Mouse (Mus musculus): Measurements from ENCODE around the gene Fcrla. TPM values are rescaled to one million over a fixed set of nuclear protein-coding genes. Genes with fewer than 3 reads are reported as not detected.

Fcrla gene
- polyA plus RNA-seq, 1 experiment: 6.4 TPM

DNA sequence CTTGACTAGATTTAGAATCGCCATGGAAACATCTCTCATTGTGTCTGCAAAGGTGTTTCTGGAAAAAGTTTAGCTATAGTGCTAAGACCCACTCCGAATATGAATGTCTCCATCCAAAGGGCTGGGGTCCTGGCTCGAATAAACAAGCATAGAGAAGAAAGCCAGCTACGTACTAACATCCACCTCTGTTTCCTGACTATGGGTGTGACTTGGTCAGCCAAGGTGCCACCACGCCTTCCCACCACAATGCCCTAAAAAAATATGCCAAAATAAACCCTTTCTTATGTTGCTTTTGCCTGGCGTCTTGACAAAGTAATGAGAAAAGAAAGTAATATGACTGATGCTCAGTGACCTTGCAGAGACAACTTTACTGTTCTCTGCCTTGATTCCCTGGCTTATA, 45.1 kb upstream of the Fcrla start:
- TF ChIP-seq POLR2A (IDR thresholded peaks at IDR 0.05; ENCODE audit: low read depth, low read length) (no peak), CTCF (conservative IDR thresholded peaks at IDR 0.05; ENCODE audit: insufficient read depth, insufficient read length, low read depth, low read length) (no peak)

GRCm38 (mm10) chr1:170968576-170968975, 41.2 kb upstream of the Fcrla start:
- no peaks in the 10 kb centered on the region for H3K36me3 ChIP-seq (ENCODE audit: control insufficient read depth, insufficient read depth, low read length)
- H3K27me3 ChIP-seq (replicated peaks; ENCODE audit: control insufficient read depth, insufficient read depth, low read length): no peaks in the 10 kb centered on the region
- no peak for DNase-seq
- H3K4me1 ChIP-seq (ENCODE audit: control insufficient read depth, insufficient read depth, low read length): no peaks in the 10 kb centered on the region
- WGBS: 81% methylated on average over 1 of the region's 1 CpGs
- TF ChIP-seq CTCF (conservative IDR thresholded peaks at IDR 0.05; ENCODE audit: insufficient read depth, insufficient read length, low read depth, low read length): no peak
- no peak for TF ChIP-seq POLR2A (IDR thresholded peaks at IDR 0.05; ENCODE audit: low read depth, low read length)
- no peak overlapping the region for H3K27ac ChIP-seq (ENCODE audit: insufficient read depth, low read depth, low read length)
- no peak overlapping the region for H3K4me3 ChIP-seq (ENCODE audit: insufficient read depth, low read depth, low read length)

More for the DNA sequence above, 45.1 kb upstream of the Fcrla start:
- Histone ChIP-seq H3K4me1 (ENCODE audit: control insufficient read depth, insufficient read depth, low read length) (peaks cover 4% of the 10 kb centered on the region; the same call in 1 of the 2 replicates), H3K27ac (ENCODE audit: insufficient read depth, low read depth, low read length) (no peak overlapping the region), H3K36me3 (ENCODE audit: control insufficient read depth, insufficient read depth, low read length) (no peaks in the 10 kb centered on the region), H3K27me3 (replicated peaks; ENCODE audit: control insufficient read depth, insufficient read depth, low read length) (no peaks in the 10 kb centered on the region), H3K4me3 (ENCODE audit: insufficient read depth, low read depth, low read length) (no peak overlapping the region)
- no peak for DNase-seq
- 85% methylated on average over 6 of the region's 6 CpGs for WGBS

- H3K4me3 ChIP-seq (ENCODE audit: insufficient read depth, low read depth, low read length): no peak overlapping the region
- H3K27me3 ChIP-seq (replicated peaks; ENCODE audit: control insufficient read depth, insufficient read depth, low read length): no peaks in the 10 kb centered on the region
- 80% methylated on average over 3 of the region's 3 CpGs for WGBS
- DNase-seq: no peak
- no peaks in the 10 kb centered on the region for H3K4me1 ChIP-seq (ENCODE audit: control insufficient read depth, insufficient read depth, low read length)
- H3K27ac ChIP-seq (ENCODE audit: insufficient read depth, low read depth, low read length): no peak overlapping the region
- no peaks in the 10 kb centered on the region for H3K36me3 ChIP-seq (ENCODE audit: control insufficient read depth, insufficient read depth, low read length)
- TF ChIP-seq POLR2A (IDR thresholded peaks at IDR 0.05; ENCODE audit: low read depth, low read length) (no peak), CTCF (conservative IDR thresholded peaks at IDR 0.05; ENCODE audit: insufficient read depth, insufficient read length, low read depth, low read length) (no peak)
Observed at GRCm38 (mm10) chr1:170967581-170967980, 40.2 kb upstream of the Fcrla start.

GRCm38 (mm10) chr1:170963087-170963486, 35.7 kb upstream of the Fcrla start:
- TF ChIP-seq POLR2A (IDR thresholded peaks at IDR 0.05; ENCODE audit: low read depth, low read length) (no peak), CTCF (conservative IDR thresholded peaks at IDR 0.05; ENCODE audit: insufficient read depth, insufficient read length, low read depth, low read length) (no peak)
- no peak overlapping the region for H3K27ac ChIP-seq (ENCODE audit: insufficient read depth, low read depth, low read length)
- no peak for DNase-seq

GRCm38 (mm10) chr1:170962301-170962700, 34.9 kb upstream of the Fcrla start:
- WGBS: 61% methylated on average over 2 of the region's 2 CpGs
- TF ChIP-seq POLR2A (IDR thresholded peaks at IDR 0.05; ENCODE audit: low read depth, low read length) (no peak), CTCF (conservative IDR thresholded peaks at IDR 0.05; ENCODE audit: insufficient read depth, insufficient read length, low read depth, low read length) (no peak)
- H3K36me3 ChIP-seq (ENCODE audit: control insufficient read depth, insufficient read depth, low read length): no peaks in the 10 kb centered on the region
- H3K4me3 ChIP-seq (ENCODE audit: insufficient read depth, low read depth, low read length): no peak overlapping the region
- H3K27ac ChIP-seq (ENCODE audit: insufficient read depth, low read depth, low read length): no peak overlapping the region
- DNase-seq: no peak
- no peaks in the 10 kb centered on the region for H3K27me3 ChIP-seq (replicated peaks; ENCODE audit: control insufficient read depth, insufficient read depth, low read length)
- peaks cover 3% of the 10 kb centered on the region; the same call in 1 of the 2 replicates for H3K4me1 ChIP-seq (ENCODE audit: control insufficient read depth, insufficient read depth, low read length)

More at GRCm38 (mm10) chr1:170963087-170963486, 35.7 kb upstream of the Fcrla start:
- no peaks in the 10 kb centered on the region for H3K36me3 ChIP-seq (ENCODE audit: control insufficient read depth, insufficient read depth, low read length)
- H3K4me1 ChIP-seq (ENCODE audit: control insufficient read depth, insufficient read depth, low read length): peaks cover 3% of the 10 kb centered on the region; the same call in 1 of the 2 replicates
- H3K4me3 ChIP-seq (ENCODE audit: insufficient read depth, low read depth, low read length): no peak overlapping the region
- H3K27me3 ChIP-seq (replicated peaks; ENCODE audit: control insufficient read depth, insufficient read depth, low read length): no peaks in the 10 kb centered on the region
- 57% methylated on average over 7 of the region's 7 CpGs for WGBS

DNA sequence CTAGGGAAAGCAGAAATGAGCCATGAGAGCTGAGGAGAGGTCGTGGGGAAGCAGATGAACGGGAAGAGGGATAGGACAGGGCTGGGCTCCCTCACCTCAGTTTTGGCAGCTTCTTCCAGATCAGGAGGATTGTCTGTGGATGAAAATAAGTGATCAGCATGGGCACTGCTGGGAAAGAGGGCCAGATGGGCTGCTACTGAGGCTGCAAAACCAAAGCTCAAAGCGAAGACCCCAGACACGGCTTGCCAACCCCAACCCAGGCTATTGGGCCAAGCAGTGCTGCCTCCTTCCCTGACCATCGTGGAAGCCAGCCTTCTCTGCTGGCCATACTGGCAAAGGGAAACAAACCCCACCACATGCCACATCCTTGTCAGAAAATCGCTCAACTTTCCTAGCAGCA, 33.7 kb upstream of the Fcrla start:
- TF ChIP-seq CTCF (conservative IDR thresholded peaks at IDR 0.05; ENCODE audit: insufficient read depth, insufficient read length, low read depth, low read length) (no peak), POLR2A (IDR thresholded peaks at IDR 0.05; ENCODE audit: low read depth, low read length) (no peak)
- H3K27ac ChIP-seq (ENCODE audit: insufficient read depth, low read depth, low read length): no peak overlapping the region
- no peak for DNase-seq
- H3K36me3 ChIP-seq (ENCODE audit: control insufficient read depth, insufficient read depth, low read length): no peaks in the 10 kb centered on the region
- H3K4me1 ChIP-seq (ENCODE audit: control insufficient read depth, insufficient read depth, low read length): peaks cover 3% of the 10 kb centered on the region; the same call in 1 of the 2 replicates
- H3K27me3 ChIP-seq (replicated peaks; ENCODE audit: control insufficient read depth, insufficient read depth, low read length): no peaks in the 10 kb centered on the region
- H3K4me3 ChIP-seq (ENCODE audit: insufficient read depth, low read depth, low read length): no peak overlapping the region
- WGBS: 87% methylated on average over 6 of the region's 6 CpGs

- Histone ChIP-seq H3K27ac (ENCODE audit: insufficient read depth, low read depth, low read length) (no peak overlapping the region), H3K4me3 (ENCODE audit: insufficient read depth, low read depth, low read length) (no peak overlapping the region), H3K4me1 (ENCODE audit: control insufficient read depth, insufficient read depth, low read length) (peaks cover 3% of the 10 kb centered on the region; the same call in 1 of the 2 replicates), H3K36me3 (ENCODE audit: control insufficient read depth, insufficient read depth, low read length) (no peaks in the 10 kb centered on the region), H3K27me3 (replicated peaks; ENCODE audit: control insufficient read depth, insufficient read depth, low read length) (no peaks in the 10 kb centered on the region)
- WGBS: 62% methylated on average over 2 of the region's 2 CpGs
- TF ChIP-seq POLR2A (IDR thresholded peaks at IDR 0.05; ENCODE audit: low read depth, low read length): no peak
- TF ChIP-seq CTCF (conservative IDR thresholded peaks at IDR 0.05; ENCODE audit: insufficient read depth, insufficient read length, low read depth, low read length): no peak
- peak; percentile 63 for DNase-seq
Observed at GRCm38 (mm10) chr1:170959791-170960190, 32.4 kb upstream of the Fcrla start.
